24 mouse cellular contexts compared by ENCODE assay signal in genomic region chr1:194777608-194778007, GRCm38 (mm10).
"Had no signal": no experiment of that assay in that cellular context is flagged by ENCODE, and none has a peak within 500 bp of the region (broad histone marks: within the 10 kb centered on the region; RNA-seq: fewer than 3 reads in every experiment).

No protein-coding gene starts in this region.

- H3K36me3 ChIP-seq: kidney, embryonic 15.5 days; limb, embryonic 13.5 days; limb, embryonic 15.5 days had no signal

- H3K4me2 ChIP-seq: heart, embryonic 11.5 days; heart, embryonic 13.5 days; heart, embryonic 15.5 days; hindbrain, embryonic 13.5 days; hindbrain, embryonic 15.5 days; kidney, embryonic 15.5 days; limb, embryonic 13.5 days; limb, embryonic 15.5 days had no signal

- DNase-seq: gastrocnemius, postnatal 14 days; gastrocnemius, postnatal 36 days; heart, adult 2 months; heart, postnatal 14 days; heart, postnatal 36 days; kidney, adult 11 months; kidney, adult 2 months; kidney, adult 9 months; kidney, postnatal 14 days; kidney, postnatal 36 days; layer of hippocampus, adult 9-11 months; layer of hippocampus, postnatal 36 days; left cerebral cortex, postnatal 4 days had no signal

- H3K4me3 ChIP-seq: heart, adult 2 months; heart, embryonic 13.5 days; heart, embryonic 15.5 days; hindbrain, embryonic 13.5 days; hindbrain, embryonic 15.5 days; kidney, embryonic 15.5 days; limb, embryonic 13.5 days; limb, embryonic 15.5 days had no signal

- ATAC-seq: hindbrain, postnatal 0 days; intestine, embryonic 16.5 days had no signal

- H3K9me3 ChIP-seq: heart, embryonic 13.5 days; heart, embryonic 15.5 days; hindbrain, embryonic 13.5 days; hindbrain, embryonic 15.5 days; kidney, embryonic 15.5 days; limb, embryonic 13.5 days; limb, embryonic 15.5 days had no signal

- H3K27ac ChIP-seq: heart, adult 2 months; heart, embryonic 13.5 days; heart, embryonic 15.5 days; hindbrain, embryonic 13.5 days; hindbrain, embryonic 15.5 days; hindbrain, postnatal 0 days; kidney, embryonic 15.5 days; kidney, postnatal 0 days; limb, embryonic 13.5 days; limb, embryonic 15.5 days had no signal

- H3K4me1 ChIP-seq: heart, embryonic 13.5 days; heart, embryonic 15.5 days; limb, embryonic 13.5 days; limb, embryonic 15.5 days had no signal

- H3K9ac ChIP-seq: heart, embryonic 13.5 days; heart, embryonic 15.5 days; hindbrain, embryonic 13.5 days; hindbrain, embryonic 15.5 days; kidney, embryonic 15.5 days; limb, embryonic 13.5 days; limb, embryonic 15.5 days had no signal

- H3K27me3 ChIP-seq: heart, embryonic 13.5 days; heart, embryonic 15.5 days; hindbrain, embryonic 13.5 days; hindbrain, embryonic 15.5 days; kidney, embryonic 15.5 days; limb, embryonic 13.5 days; limb, embryonic 15.5 days had no signal
